Mouse (Mus musculus) C2C12 (cell line): ENCODE measurements around the gene Hoxa3. TPM values are rescaled to one million over a fixed set of nuclear protein-coding genes. Genes with fewer than 3 reads are reported as not detected.
A peak's percentile ranks its signal among the peaks of the same experiment; 100 is the strongest.

Experiments
- H3K27me3 ChIP-seq: one replicate; pipeline ENCODE4 v1.6.1; 2011; ENCODE audit not compliant: control insufficient read depth, insufficient read depth, insufficient read length
- H3K36me3 ChIP-seq: one replicate; pipeline ENCODE4 v1.6.1; 2011; ENCODE audit not compliant: control insufficient read depth, insufficient read depth
- H3K4me3 ChIP-seq: one replicate; pipeline ENCODE4 v1.5.1; 2011; ENCODE audit warnings: mild to moderate bottlenecking, control low read depth; ENCODE audit not compliant: poor library complexity, insufficient read depth, severe bottlenecking
- H3K79me2 ChIP-seq: one replicate; pipeline ENCODE4 v1.6.1; 2011; ENCODE audit not compliant: control insufficient read depth, insufficient read depth
- H3K79me3 ChIP-seq: one replicate; pipeline ENCODE4 v1.6.1; 2011; ENCODE audit warnings: low read depth, control low read depth
- H3ac ChIP-seq: one replicate; pipeline ENCODE3; 2011; ENCODE audit warnings: low read depth; ENCODE audit not compliant: control insufficient read depth, insufficient read length
- CEBPB ChIP-seq: IDR thresholded peaks from one replicate; pipeline ENCODE4 v1.6.1; 2011; ENCODE audit warnings: low read depth, mild to moderate bottlenecking, control low read depth, moderate library complexity
- CTCF ChIP-seq: IDR thresholded peaks from one replicate; pipeline ENCODE4 v1.5.1; 2011; ENCODE audit not compliant: control insufficient read depth, insufficient read depth, insufficient read length
- FOSL1 ChIP-seq: IDR thresholded peaks from one replicate; pipeline ENCODE4 v1.8.0; 2011; ENCODE audit warnings: mild to moderate bottlenecking, low read length; ENCODE audit not compliant: poor library complexity, insufficient read depth, severe bottlenecking
- MAX ChIP-seq: IDR thresholded peaks from one replicate; pipeline ENCODE4 v1.6.1; 2011; ENCODE audit warnings: mild to moderate bottlenecking, control low read depth
- MYOD1 ChIP-seq: IDR thresholded peaks from one replicate; pipeline ENCODE4 v1.6.1; 2011; ENCODE audit warnings: low read depth; ENCODE audit not compliant: control insufficient read depth, insufficient read length
- MYOG ChIP-seq: IDR thresholded peaks from one replicate; pipeline ENCODE4 v1.6.1; 2011; ENCODE audit not compliant: control insufficient read depth, insufficient read length; ENCODE audit errors: extremely low read depth
- USF1 ChIP-seq: IDR thresholded peaks from one replicate; pipeline ENCODE4 v1.6.1; 2011; ENCODE audit warnings: low read depth, mild to moderate bottlenecking, control low read depth, moderate library complexity
- polyA plus RNA-seq: library from polyadenylated mRNA; unstranded; fragments of >200 nt; fragmentation: generic; extraction: Trizol; gene quantifications from one replicate; pipeline ENCODE4 v1.2.1, GENCODE M21; 2012; ENCODE audit warnings: missing spikeins

The Hoxa3 gene
- polyA plus RNA-seq, 1 experiment: 0.67 TPM

DNA sequence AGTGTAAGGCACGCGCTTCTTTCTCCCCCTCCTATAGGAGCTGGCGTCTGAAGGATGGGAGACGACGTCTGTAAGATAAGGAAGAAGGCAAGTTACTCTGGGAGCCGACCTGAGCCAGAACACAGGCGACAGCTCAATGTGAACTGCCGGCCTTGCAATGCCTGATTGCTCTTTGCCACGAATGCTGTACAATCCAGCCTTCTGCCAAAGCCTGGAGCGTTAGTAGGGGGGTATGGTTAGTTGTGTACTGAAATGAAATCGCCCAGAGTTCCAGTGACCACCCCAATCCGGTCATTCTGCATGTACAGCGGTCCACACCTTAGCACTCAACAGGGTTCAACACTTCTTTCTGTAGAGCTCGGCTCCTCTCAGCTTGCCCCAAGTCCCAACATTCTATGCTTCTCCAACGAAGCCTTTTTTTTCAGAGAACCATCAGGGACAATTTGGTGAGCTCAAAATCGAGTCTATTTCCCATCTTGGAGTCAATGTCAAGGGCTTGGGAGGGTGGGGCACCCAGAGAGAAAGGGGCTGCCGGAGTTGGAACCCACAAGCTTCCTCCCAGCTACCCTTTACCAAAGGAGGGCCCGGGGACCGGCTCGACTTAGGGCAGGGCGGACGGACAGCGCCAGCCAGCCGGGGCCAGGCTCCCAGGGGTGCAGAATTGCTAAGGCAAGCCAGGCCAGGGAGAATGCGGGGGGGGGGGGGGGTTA is 46.1 kb upstream of the Hoxa3 start:
- H3K4me3 ChIP-seq: no peak overlapping the region
- no peaks in the 10 kb centered on the region for H3K79me3 ChIP-seq
- TF ChIP-seq MAX (no peak), MYOD1 (no peak), FOSL1 (no peak), CEBPB (no peak), CTCF (no peak), MYOG (no peak), USF1 (no peak)
- H3ac ChIP-seq: no peak overlapping the region
- H3K36me3 ChIP-seq: no peaks in the 10 kb centered on the region
- no peaks in the 10 kb centered on the region for H3K79me2 ChIP-seq
- no peaks in the 10 kb centered on the region for H3K27me3 ChIP-seq

DNA sequence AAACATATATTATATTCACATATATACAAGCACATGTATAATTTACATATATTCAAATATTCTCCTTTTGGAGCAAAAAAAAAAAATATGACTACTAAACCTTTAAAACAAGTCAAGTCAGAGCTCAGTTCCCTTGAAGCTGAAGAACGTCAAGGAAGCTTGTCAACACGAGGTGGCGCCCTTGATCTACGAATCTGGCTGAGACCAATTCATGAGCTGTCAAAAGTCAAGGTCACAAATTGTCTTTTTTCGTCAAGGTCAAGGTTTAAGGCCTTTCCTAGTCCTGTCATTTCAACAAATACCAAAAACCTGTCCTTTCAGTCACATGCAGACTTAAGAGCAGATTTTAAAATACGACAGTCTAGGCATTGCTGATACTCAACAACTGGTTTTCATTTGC is 43.8 kb upstream of the Hoxa3 start:
- Histone ChIP-seq H3K79me2 (peaks cover 4% of the 10 kb centered on the region), H3ac (no peak overlapping the region), H3K36me3 (peaks cover under 1% of the 10 kb centered on the region), H3K4me3 (no peak overlapping the region), H3K79me3 (no peaks in the 10 kb centered on the region), H3K27me3 (no peaks in the 10 kb centered on the region)
- TF ChIP-seq USF1 (no peak), CTCF (peak; percentile 65), MYOG (no peak), FOSL1 (no peak), MAX (no peak)

DNA sequence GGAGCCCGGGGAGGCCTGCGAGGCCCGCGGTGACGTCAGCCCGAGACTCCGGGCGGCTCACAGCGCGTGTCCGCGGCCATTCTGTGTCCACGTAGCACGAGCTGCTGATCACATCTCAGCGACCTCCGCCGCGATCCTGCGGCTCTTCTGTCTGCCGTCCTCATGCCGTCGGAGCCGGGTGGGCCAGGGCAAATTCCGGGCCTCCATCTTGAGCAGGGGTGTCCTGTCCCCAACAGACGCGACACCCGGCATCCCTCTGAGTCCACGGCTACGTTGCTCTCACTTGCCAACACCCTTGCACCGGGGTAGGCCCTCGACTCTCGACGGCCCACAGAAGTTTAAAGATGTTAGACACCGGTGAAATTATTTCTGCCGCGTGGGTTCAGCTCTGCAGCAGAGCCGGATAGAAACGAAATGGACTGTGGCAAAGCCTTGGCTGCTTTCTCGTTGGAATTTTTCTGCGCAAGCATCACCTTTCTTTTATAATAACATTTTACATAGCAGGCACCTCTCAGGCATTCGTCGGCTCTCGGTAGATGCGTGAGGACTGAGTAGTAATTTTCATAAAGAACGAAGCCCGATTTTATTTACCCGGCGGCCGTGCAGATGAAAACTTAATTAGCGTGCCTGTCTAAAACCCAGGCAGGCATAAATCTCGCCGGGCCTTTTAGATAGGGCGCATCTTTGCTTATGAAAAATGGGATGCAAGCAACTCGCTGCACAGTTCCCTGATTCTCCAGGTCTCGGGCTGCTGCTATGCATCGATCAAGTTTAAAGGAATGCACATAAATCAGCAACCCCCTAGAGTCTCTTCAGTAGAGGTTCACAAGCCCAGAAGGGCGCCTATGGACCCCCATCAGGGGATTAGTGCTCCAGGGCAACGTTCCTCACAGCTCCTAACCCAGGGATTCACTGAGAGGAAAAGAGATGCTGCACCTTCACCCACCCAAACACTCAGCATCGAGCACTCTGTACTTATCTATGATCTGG is 40.7 kb upstream of the Hoxa3 start:
- H3K27me3 ChIP-seq: no peaks in the 10 kb centered on the region
- peaks cover 16% of the 10 kb centered on the region for H3K79me3 ChIP-seq
- peaks cover 13% of the 10 kb centered on the region for H3K36me3 ChIP-seq
- no peak overlapping the region for H3K4me3 ChIP-seq
- H3K79me2 ChIP-seq: peaks cover 31% of the 10 kb centered on the region
- TF ChIP-seq FOSL1: no peak
- TF ChIP-seq CTCF: no peak
- TF ChIP-seq USF1: no peak
- TF ChIP-seq MYOD1: no peak
- no peak for TF ChIP-seq MYOG
- no peak for TF ChIP-seq MAX
- no peak for TF ChIP-seq CEBPB
- peak overlapping the region; percentile 3 for H3ac ChIP-seq

DNA sequence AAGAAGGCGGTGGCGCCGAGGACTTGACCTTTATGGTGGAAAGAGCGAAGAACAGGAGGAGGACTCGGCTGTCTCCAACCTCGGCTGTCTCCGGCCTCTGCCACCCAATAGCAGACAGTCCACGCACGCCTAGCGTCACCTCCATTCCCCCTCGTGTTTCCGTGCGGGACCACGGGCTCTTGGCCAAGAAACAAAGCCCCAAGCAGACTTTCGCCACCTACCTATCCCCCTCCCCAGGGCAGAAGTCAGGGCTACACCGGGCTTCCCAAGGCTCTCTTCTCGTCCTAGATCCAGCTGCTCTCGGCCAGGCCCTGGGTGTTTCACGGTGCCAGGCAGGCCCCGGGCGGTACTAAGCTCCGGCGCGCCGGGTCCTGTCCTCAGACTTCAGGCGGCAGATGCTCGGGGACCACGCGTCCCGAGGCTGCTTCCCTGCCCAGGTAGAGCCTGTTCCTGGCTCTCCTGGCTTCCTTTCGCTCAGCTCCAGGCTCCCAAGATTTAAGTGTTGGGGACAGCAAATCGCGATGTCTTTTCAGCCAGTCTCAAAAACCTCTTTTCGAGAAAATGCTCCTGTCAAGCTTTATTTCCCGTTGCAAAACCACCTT is 39.7 kb upstream of the Hoxa3 start:
- Histone ChIP-seq H3ac (peak overlapping the region; percentile 73), H3K79me3 (peaks cover 20% of the 10 kb centered on the region), H3K36me3 (peaks cover 13% of the 10 kb centered on the region), H3K4me3 (peak overlapping the region; percentile 11), H3K27me3 (no peaks in the 10 kb centered on the region), H3K79me2 (peaks cover 41% of the 10 kb centered on the region)
- no peak for TF ChIP-seq USF1
- TF ChIP-seq CTCF: no peak
- no peak for TF ChIP-seq FOSL1
- no peak for TF ChIP-seq MAX
- TF ChIP-seq CEBPB: no peak
- TF ChIP-seq MYOD1: no peak
- no peak for TF ChIP-seq MYOG

DNA sequence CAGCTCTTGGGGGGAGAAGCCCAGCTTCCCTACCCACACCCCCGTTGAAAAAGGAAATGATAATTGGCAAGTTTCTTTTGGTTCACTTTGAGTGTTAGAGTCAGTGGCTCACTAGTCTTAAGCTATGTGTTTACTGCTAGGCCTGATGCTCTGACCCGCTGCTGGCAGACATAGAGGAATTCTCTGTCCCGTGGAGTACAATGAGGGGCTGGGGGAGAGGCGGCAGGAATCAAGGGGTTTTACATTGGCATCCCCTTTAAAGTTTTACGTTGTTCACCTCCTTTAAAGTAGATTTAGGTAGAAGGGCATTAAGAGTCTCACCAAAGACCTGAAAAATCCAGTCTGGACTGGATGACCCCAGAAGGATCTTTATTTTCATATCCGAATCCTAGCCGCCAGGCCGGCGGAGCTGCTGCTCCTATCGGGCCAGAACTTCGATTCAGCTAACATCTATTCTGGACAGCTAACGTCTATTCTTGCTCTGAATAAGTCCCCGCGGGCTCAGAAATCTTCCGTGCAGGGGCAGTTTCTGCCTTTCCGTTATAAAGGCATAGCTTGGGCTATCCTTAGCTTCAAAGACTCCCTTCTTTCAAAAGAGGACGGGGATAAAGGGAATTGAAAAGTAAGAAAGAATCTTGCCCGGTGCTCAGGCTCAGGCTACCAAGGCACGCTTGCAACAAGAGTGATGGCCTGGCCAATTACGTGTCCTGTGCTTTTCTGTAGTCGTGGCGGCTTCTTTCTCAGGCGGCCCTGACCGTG is 39.1 kb upstream of the Hoxa3 start:
- H3K4me3 ChIP-seq: peak overlapping the region; percentile 11
- peak overlapping the region; percentile 73 for H3ac ChIP-seq
- no peaks in the 10 kb centered on the region for H3K27me3 ChIP-seq
- peaks cover 26% of the 10 kb centered on the region for H3K79me3 ChIP-seq
- H3K36me3 ChIP-seq: peaks cover 13% of the 10 kb centered on the region
- no peak for TF ChIP-seq MYOD1
- no peak for TF ChIP-seq USF1
- no peak for TF ChIP-seq MYOG
- TF ChIP-seq CEBPB: no peak
- TF ChIP-seq MAX: no peak
- no peak for TF ChIP-seq FOSL1
- no peak for TF ChIP-seq CTCF
- peaks cover 47% of the 10 kb centered on the region for H3K79me2 ChIP-seq
